Mouse (Mus musculus): ENCODE measurements around the gene Xrcc6.

DNA sequence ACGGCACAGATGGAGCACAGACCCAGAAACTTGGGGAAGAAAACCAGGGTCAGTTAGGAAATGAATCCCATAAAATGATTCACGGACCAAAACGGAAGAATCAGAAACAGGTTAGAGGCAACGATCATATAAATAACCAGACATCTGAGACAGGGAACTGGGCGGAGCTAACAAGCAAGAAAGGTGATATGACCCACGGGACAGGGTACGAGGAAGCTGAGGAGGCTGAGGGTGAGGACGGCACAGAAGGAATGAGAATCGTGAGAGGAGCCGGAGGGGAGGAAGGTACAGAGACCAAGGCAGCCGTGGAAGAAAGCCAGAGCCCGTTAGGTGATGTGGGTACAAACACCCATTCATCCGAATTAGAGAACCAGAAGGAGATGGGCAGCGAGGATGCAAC, 76.3 kb downstream of the Xrcc6 start:
- TF ChIP-seq EP300 (IDR thresholded peaks at IDR 0.05) (no peak), CTCF (IDR thresholded peaks at IDR 0.05) (no peak)

Measured in lung, postnatal 0 days (tissue).